10 mouse cellular contexts compared by ENCODE assay signal in the genomic region with DNA sequence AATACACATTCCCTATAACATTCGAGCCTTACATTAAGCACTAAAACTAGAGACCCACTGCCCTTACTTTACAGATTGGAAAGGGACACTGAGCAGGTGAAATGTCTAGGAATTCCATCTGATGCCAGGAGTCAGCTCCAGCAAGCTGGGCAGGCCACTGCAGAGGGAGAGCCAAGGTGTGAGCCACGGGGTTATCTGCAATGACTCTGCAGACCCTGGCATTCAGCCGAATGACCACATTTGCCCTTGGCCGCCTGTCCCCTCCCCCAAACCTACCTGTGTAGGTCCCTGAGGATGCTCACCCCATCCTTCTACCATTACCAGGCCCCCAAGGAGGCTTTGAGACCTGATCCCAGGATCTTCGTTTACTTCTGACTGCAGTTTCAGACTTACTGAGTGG. TPM values are rescaled to one million over a fixed set of nuclear protein-coding genes. Genes with fewer than 3 reads are reported as not detected.
DNase-seq lines count a peak whose midpoint lies in the region; ATAC-seq lines count a peak whose summit lies in the region.
"Had no signal": no experiment of that assay in that cellular context is flagged by ENCODE, and none has a peak within 500 bp of the region (broad histone marks: within the 10 kb centered on the region; RNA-seq: fewer than 3 reads in every experiment).

No protein-coding gene starts in this region.

- DNase-seq in cerebellum, adult 9-11 months, result peak; percentile 66
- DNase-seq in gastrocnemius, postnatal 25 days, result no peak
- DNase-seq in frontal cortex, adult 2 months (ENCODE audit: extremely low spot score in 1 of 2, low spot score in 1 of 2), result no peak
- no peak for DNase-seq in left cerebral cortex, postnatal 10 days (ENCODE audit: extremely low spot score in 1 of 2, low spot score in 2 of 2)
- DNase-seq: embryo, embryonic 11 days had no signal

- H3K4me1 ChIP-seq in kidney, embryonic 15.5 days, result peaks cover 21% of the 10 kb centered on the region
- H3K4me1 ChIP-seq in kidney, embryonic 14.5 days (ENCODE audit: control insufficient read depth, insufficient read depth, low read length), result peaks cover 4% of the 10 kb centered on the region; the same call in 1 of the 2 replicates
- H3K4me1 ChIP-seq in forebrain, embryonic 15.5 days, result peaks cover 25% of the 10 kb centered on the region
- peaks cover 76% of the 10 kb centered on the region for H3K4me1 ChIP-seq in midbrain, embryonic 13.5 days (replicated peaks)

- no peak overlapping the region for H3K9ac ChIP-seq in kidney, embryonic 15.5 days
- H3K9ac ChIP-seq in kidney, embryonic 14.5 days (ENCODE audit: low read depth, low read length), result no peak overlapping the region
- no peak overlapping the region; the same call in 1 of the 2 replicates for H3K9ac ChIP-seq in forebrain, embryonic 15.5 days (replicated peaks)
- peak overlapping the region; percentile 92 for H3K9ac ChIP-seq in midbrain, embryonic 13.5 days (replicated peaks)

- H3K36me3 ChIP-seq in kidney, embryonic 15.5 days, result no peaks in the 10 kb centered on the region
- H3K36me3 ChIP-seq in kidney, embryonic 14.5 days (ENCODE audit: control insufficient read depth, insufficient read depth, low read length), result no peaks in the 10 kb centered on the region
- no peaks in the 10 kb centered on the region for H3K36me3 ChIP-seq in forebrain, embryonic 15.5 days
- H3K36me3 ChIP-seq in midbrain, embryonic 13.5 days, result no peaks in the 10 kb centered on the region

- 78% methylated on average over 5 of the region's 5 CpGs for WGBS in kidney, embryonic 15.5 days
- 71% methylated on average over 5 of the region's 5 CpGs for WGBS in kidney, embryonic 14.5 days
- WGBS in forebrain, embryonic 15.5 days, result 85% methylated on average over 5 of the region's 5 CpGs
- WGBS in midbrain, embryonic 13.5 days, result 84% methylated on average over 5 of the region's 5 CpGs

- no peak for ATAC-seq in kidney, embryonic 15.5 days (replicated peaks; ENCODE audit: low FRiP score)
- ATAC-seq in kidney, embryonic 14.5 days (ENCODE audit: low FRiP score, low TSS enrichment), result no peak
- no peak for ATAC-seq in forebrain, embryonic 15.5 days (replicated peaks)
- ATAC-seq in midbrain, embryonic 13.5 days, result no peak

- no peak overlapping the region for H3K27ac ChIP-seq in kidney, embryonic 15.5 days
- H3K27ac ChIP-seq in kidney, embryonic 14.5 days (ENCODE audit: low read depth, low read length), result no peak overlapping the region
- no peak overlapping the region for H3K27ac ChIP-seq in forebrain, embryonic 15.5 days (replicated peaks)
- H3K27ac ChIP-seq in midbrain, embryonic 13.5 days, result no peak overlapping the region

- no peak overlapping the region; the same call in 1 of the 2 replicates for H3K4me3 ChIP-seq in kidney, embryonic 15.5 days (replicated peaks)
- H3K4me3 ChIP-seq in kidney, embryonic 14.5 days (ENCODE audit: low read length), result no peak overlapping the region
- peak overlapping the region; percentile 54; the same call in 1 of the 2 replicates for H3K4me3 ChIP-seq in forebrain, embryonic 15.5 days
- peak overlapping the region; percentile 65 for H3K4me3 ChIP-seq in midbrain, embryonic 13.5 days (replicated peaks)

- intact Hi-C loops in left cerebral cortex, postnatal 10 days (cut with DNase I), result no loop called here

- peaks cover 74% of the 10 kb centered on the region for H3K27me3 ChIP-seq in kidney, embryonic 15.5 days
- H3K27me3 ChIP-seq in kidney, embryonic 14.5 days (ENCODE audit: control insufficient read depth, insufficient read depth, low read length), result peaks cover 21% of the 10 kb centered on the region
- peaks cover 5% of the 10 kb centered on the region; the same call in 1 of the 2 replicates for H3K27me3 ChIP-seq in forebrain, embryonic 15.5 days
- peaks cover 8% of the 10 kb centered on the region; the same call in 1 of the 2 replicates for H3K27me3 ChIP-seq in midbrain, embryonic 13.5 days

- H3K4me2 ChIP-seq in kidney, embryonic 15.5 days, result peak overlapping the region; percentile 99; the same call in 1 of the 2 replicates
- no peak overlapping the region for H3K4me2 ChIP-seq in kidney, embryonic 14.5 days (replicated peaks; ENCODE audit: low read depth, low read length)
- peak overlapping the region; percentile 68 for H3K4me2 ChIP-seq in forebrain, embryonic 15.5 days (replicated peaks)
- peak overlapping the region; percentile 98 for H3K4me2 ChIP-seq in midbrain, embryonic 13.5 days (replicated peaks)

- H3K9me3 ChIP-seq in kidney, embryonic 15.5 days (replicated peaks), result no peaks in the 10 kb centered on the region
- no peaks in the 10 kb centered on the region for H3K9me3 ChIP-seq in kidney, embryonic 14.5 days (ENCODE audit: control insufficient read depth, low read length)
- H3K9me3 ChIP-seq in forebrain, embryonic 15.5 days, result no peaks in the 10 kb centered on the region
- H3K9me3 ChIP-seq in midbrain, embryonic 13.5 days, result no peaks in the 10 kb centered on the region

RNA-seq across cellular contexts. Expression of gene Klhdc8a, which starts 1.3 kb away (rescaled TPM):
- 1.2 and 1.6 TPM in 2 replicates for polyA plus RNA-seq in kidney, embryonic 15.5 days (2015; fragmentation: Nextera tagmentation; extraction: Ambion mirVana)
- 1.3 and 1.4 TPM in 2 replicates for polyA plus RNA-seq in kidney, embryonic 14.5 days (2014; fragmentation: Nextera tagmentation; extraction: Ambion mirVana)
- 2.4 and 3.1 TPM in 2 replicates for polyA plus RNA-seq in forebrain, embryonic 15.5 days (2015; fragmentation: Nextera tagmentation; extraction: Ambion mirVana)
- 6.3 and 6.7 TPM in 2 replicates for polyA plus RNA-seq in midbrain, embryonic 13.5 days (2015; fragmentation: Nextera tagmentation; extraction: Ambion mirVana)
- total RNA-seq in gastrocnemius, postnatal 25 days (2021), result under 1 TPM; 0.16 to 0.26 TPM
- 8.8 and 10.1 TPM in 2 replicates for polyA plus RNA-seq in frontal cortex, adult 2 months (2012; rRNA removed)
- total RNA-seq in left cerebral cortex, postnatal 10 days (2021), result 10 to 100 TPM; 18.4 to 19.8 TPM
- polyA plus RNA-seq: stomach, embryonic 14.5 days had no signal

RNA-seq across cellular contexts. Expression of gene Nuak2, which starts 16.2 kb away (rescaled TPM):
- polyA plus RNA-seq in kidney, embryonic 15.5 days (2015; fragmentation: Nextera tagmentation; extraction: Ambion mirVana), result 3.6 and 3.8 TPM in 2 replicates
- 1.4 and 2.3 TPM in 2 replicates for polyA plus RNA-seq in kidney, embryonic 14.5 days (2014; fragmentation: Nextera tagmentation; extraction: Ambion mirVana)
- polyA plus RNA-seq in forebrain, embryonic 15.5 days (2015; fragmentation: Nextera tagmentation; extraction: Ambion mirVana), result 15.9 and 16.5 TPM in 2 replicates
- polyA plus RNA-seq in midbrain, embryonic 13.5 days (2015; fragmentation: Nextera tagmentation; extraction: Ambion mirVana), result 53.5 and 56.3 TPM in 2 replicates
- 1 to 10 TPM in 1 of 2 experiments, under 1 TPM in 1; 0.79 to 1.3 TPM for total RNA-seq in gastrocnemius, postnatal 25 days (2021)
- 0.84 and 1.0 TPM in 2 replicates for polyA plus RNA-seq in frontal cortex, adult 2 months (2012; rRNA removed)
- total RNA-seq in left cerebral cortex, postnatal 10 days (2021), result 1 to 10 TPM; 1.1 to 1.3 TPM

Comparison
In these comparisons a context has a peak if more than half of its experiments do, and no peak if none do; other contexts are left out.
1. H3K4me3 ChIP-seq: peak in forebrain, embryonic 15.5 days (single experiment) and midbrain, embryonic 13.5 days (single experiment); none in kidney, embryonic 15.5 days (single experiment) and kidney, embryonic 14.5 days (single experiment).